Mouse (Mus musculus): ENCODE measurements around the gene Tcp11l2. TPM values are rescaled to one million over a fixed set of nuclear protein-coding genes. Genes with fewer than 3 reads are reported as not detected.
A peak's percentile ranks its signal among the peaks of the same experiment; 100 is the strongest.

The Tcp11l2 gene
- polyA plus RNA-seq, 1 experiment from 2014 or later: 15.1 TPM

- ATAC-seq (ENCODE audit: insufficient read depth): no peak
- Histone ChIP-seq H3K9me3 (ENCODE audit: low read depth, low read length) (no peaks in the 10 kb centered on the region), H3K4me2 (no peak overlapping the region), H3K9ac (no peak overlapping the region), H3K4me1 (ENCODE audit: insufficient read depth) (0 out of 2 replicates have a peak, but pooled peaks cover 4% of the 10 kb centered on the region), H3K27me3 (ENCODE audit: insufficient read depth, low read length) (no peaks in the 10 kb centered on the region), H3K27ac (ENCODE audit: low read depth) (no peak overlapping the region), H3K4me3 (ENCODE audit: low read depth, low read length) (no peak overlapping the region), H3K36me3 (ENCODE audit: insufficient read depth) (no peaks in the 10 kb centered on the region)
- 70% methylated on average over 3 of the region's 3 CpGs for WGBS
- no peak for DNase-seq
- no peak for TF ChIP-seq CTCF (IDR thresholded peaks at IDR 0.05; ENCODE audit: low read depth)
Observed at GRCm38 (mm10) chr10:84615076-84615475, 38.6 kb downstream of the Tcp11l2 start.

GRCm38 (mm10) chr10:84621826-84622790, 45.7 kb downstream of the Tcp11l2 start, which contains the start of gene Polr3b:
TSS of gene Polr3b (plus strand) at chr10:84622292.
- 0 out of 2 replicates have a peak, but pooled peaks have one; percentile 29 for TF ChIP-seq CTCF (IDR thresholded peaks at IDR 0.05; ENCODE audit: low read depth)
- DNase-seq (peak; percentile 97), ATAC-seq (ENCODE audit: insufficient read depth) (peak; percentile 98)
- Histone ChIP-seq H3K4me1 (ENCODE audit: insufficient read depth) (no peaks in the 10 kb centered on the region; the same call in 1 of the 2 replicates), H3K9me3 (ENCODE audit: low read depth, low read length) (no peaks in the 10 kb centered on the region), H3K27ac (ENCODE audit: low read depth) (peak within 1 kb of the TSS; percentile 93), H3K36me3 (ENCODE audit: insufficient read depth) (no peaks in the 10 kb centered on the region), H3K4me2 (peak within 1 kb of the TSS; percentile 60), H3K4me3 (ENCODE audit: low read depth, low read length) (peak within 1 kb of the TSS; percentile 59), H3K27me3 (ENCODE audit: insufficient read depth, low read length) (no peaks in the 10 kb centered on the region), H3K9ac (peak within 1 kb of the TSS; percentile 61)
- 7% methylated on average over 53 of the region's 53 CpGs for WGBS

- peaks cover 49% of the 10 kb centered on the region for H3K36me3 ChIP-seq (ENCODE audit: insufficient read depth)
- 65% methylated on average over 5 of the region's 5 CpGs for WGBS
- TF ChIP-seq CTCF (IDR thresholded peaks at IDR 0.05; ENCODE audit: low read depth): peak; percentile 65
Observed at GRCm38 (mm10) chr10:84631182-84631581, 54.8 kb downstream of the Tcp11l2 start.

GRCm38 (mm10) chr10:84632005-84632404, 55.6 kb downstream of the Tcp11l2 start:
- ATAC-seq (ENCODE audit: insufficient read depth): no peak
- H3K27ac ChIP-seq (ENCODE audit: low read depth): no peak overlapping the region
- H3K36me3 ChIP-seq (ENCODE audit: insufficient read depth): peaks cover 57% of the 10 kb centered on the region

More at GRCm38 (mm10) chr10:84631182-84631581, 54.8 kb downstream of the Tcp11l2 start:
- H3K27ac ChIP-seq (ENCODE audit: low read depth): no peak overlapping the region
- peak; percentile 75 for DNase-seq
- ATAC-seq (ENCODE audit: insufficient read depth): no peak; the same call in 1 of the 2 replicates
- no peak overlapping the region for H3K4me3 ChIP-seq (ENCODE audit: low read depth, low read length)
- no peak overlapping the region for H3K9ac ChIP-seq
- H3K4me2 ChIP-seq: no peak overlapping the region
- no peaks in the 10 kb centered on the region for H3K27me3 ChIP-seq (ENCODE audit: insufficient read depth, low read length)
- no peaks in the 10 kb centered on the region for H3K9me3 ChIP-seq (ENCODE audit: low read depth, low read length)
- H3K4me1 ChIP-seq (ENCODE audit: insufficient read depth): no peaks in the 10 kb centered on the region

GRCm38 (mm10) chr10:84636656-84637055, 60.2 kb downstream of the Tcp11l2 start:
- Histone ChIP-seq H3K4me1 (ENCODE audit: insufficient read depth) (no peaks in the 10 kb centered on the region), H3K27me3 (ENCODE audit: insufficient read depth, low read length) (no peaks in the 10 kb centered on the region), H3K36me3 (ENCODE audit: insufficient read depth) (peaks cover 54% of the 10 kb centered on the region), H3K27ac (ENCODE audit: low read depth) (no peak overlapping the region), H3K4me3 (ENCODE audit: low read depth, low read length) (no peak overlapping the region), H3K9me3 (ENCODE audit: low read depth, low read length) (no peaks in the 10 kb centered on the region), H3K9ac (no peak overlapping the region), H3K4me2 (no peak overlapping the region)
- DNase-seq (no peak), ATAC-seq (ENCODE audit: insufficient read depth) (no peak)
- 90% methylated on average over 10 of the region's 10 CpGs for WGBS
- no peak for TF ChIP-seq CTCF (IDR thresholded peaks at IDR 0.05; ENCODE audit: low read depth)

More at GRCm38 (mm10) chr10:84632005-84632404, 55.6 kb downstream of the Tcp11l2 start:
- no peak overlapping the region for H3K4me2 ChIP-seq
- H3K4me1 ChIP-seq (ENCODE audit: insufficient read depth): no peaks in the 10 kb centered on the region
- 87% methylated on average over 4 of the region's 4 CpGs for whole genome bisulfite sequencing
- no peaks in the 10 kb centered on the region for H3K27me3 ChIP-seq (ENCODE audit: insufficient read depth, low read length)
- H3K4me3 ChIP-seq (ENCODE audit: low read depth, low read length): no peak overlapping the region
- TF ChIP-seq CTCF (IDR thresholded peaks at IDR 0.05; ENCODE audit: low read depth): no peak
- no peak for DNase-seq
- no peaks in the 10 kb centered on the region for H3K9me3 ChIP-seq (ENCODE audit: low read depth, low read length)
- H3K9ac ChIP-seq: no peak overlapping the region

- Histone ChIP-seq H3K4me2 (no peak overlapping the region), H3K9me3 (ENCODE audit: low read depth, low read length) (no peaks in the 10 kb centered on the region), H3K36me3 (ENCODE audit: insufficient read depth) (peaks cover 44% of the 10 kb centered on the region), H3K27ac (ENCODE audit: low read depth) (no peak overlapping the region), H3K4me1 (ENCODE audit: insufficient read depth) (no peaks in the 10 kb centered on the region), H3K27me3 (ENCODE audit: insufficient read depth, low read length) (no peaks in the 10 kb centered on the region), H3K4me3 (ENCODE audit: low read depth, low read length) (no peak overlapping the region), H3K9ac (no peak overlapping the region)
- no peak for ATAC-seq (ENCODE audit: insufficient read depth)
- no peak for TF ChIP-seq CTCF (IDR thresholded peaks at IDR 0.05; ENCODE audit: low read depth)
- WGBS: 89% methylated on average over 4 of the region's 4 CpGs
- DNase-seq: no peak
Observed at GRCm38 (mm10) chr10:84638382-84638781, 62.0 kb downstream of the Tcp11l2 start.

Data from lung, embryonic 14.5 days (tissue).